Mouse (Mus musculus): ENCODE results near the gene Rpl24. TPM values are rescaled to one million over a fixed set of nuclear protein-coding genes. Genes with fewer than 3 reads are reported as not detected.

The Rpl24 gene
- polyA plus RNA-seq, 1 experiment from 2014 or later, result 411 TPM

DNA sequence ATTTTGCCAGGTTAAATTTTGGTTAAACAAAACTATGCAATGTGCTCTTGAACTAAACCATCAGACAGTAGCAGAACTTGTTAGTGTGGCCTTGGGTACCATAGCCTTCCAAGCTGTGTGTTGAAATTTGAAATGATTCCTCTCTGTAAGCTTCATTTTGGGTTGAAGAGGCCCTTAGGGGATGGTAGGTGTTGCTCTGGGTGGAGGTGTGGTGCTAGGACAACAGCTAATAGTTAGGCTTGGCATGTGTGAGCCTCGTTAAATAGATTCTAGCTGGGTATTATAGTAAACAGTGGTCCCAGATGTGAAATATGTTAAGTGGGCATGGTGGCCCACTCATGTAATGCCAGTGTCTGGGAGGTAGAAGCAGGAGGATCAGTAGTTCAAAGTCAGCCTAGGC is 1.1 kb downstream of the Rpl24 start:
- Histone ChIP-seq H3K9me3 (ENCODE audit: control insufficient read depth, low read length) (no peaks in the 10 kb centered on the region), H3K4me1 (ENCODE audit: control insufficient read depth, insufficient read depth, low read depth, low read length) (peaks cover 11% of the 10 kb centered on the region), H3K36me3 (ENCODE audit: control insufficient read depth, insufficient read depth, low read length) (peaks cover 18% of the 10 kb centered on the region), H3K4me3 (ENCODE audit: low read length) (peak overlapping the region; percentile 61), H3K9ac (ENCODE audit: low read depth, low read length) (peak overlapping the region; percentile 89), H3K27me3 (replicated peaks; ENCODE audit: control insufficient read depth, insufficient read depth, low read length) (no peaks in the 10 kb centered on the region), H3K27ac (ENCODE audit: low read depth, low read length) (no peak overlapping the region), H3K4me2 (ENCODE audit: low read length) (peak overlapping the region; percentile 66)
- no peak for ATAC-seq
- WGBS, result 46% methylated on average over 1 of the region's 1 CpGs

DNA sequence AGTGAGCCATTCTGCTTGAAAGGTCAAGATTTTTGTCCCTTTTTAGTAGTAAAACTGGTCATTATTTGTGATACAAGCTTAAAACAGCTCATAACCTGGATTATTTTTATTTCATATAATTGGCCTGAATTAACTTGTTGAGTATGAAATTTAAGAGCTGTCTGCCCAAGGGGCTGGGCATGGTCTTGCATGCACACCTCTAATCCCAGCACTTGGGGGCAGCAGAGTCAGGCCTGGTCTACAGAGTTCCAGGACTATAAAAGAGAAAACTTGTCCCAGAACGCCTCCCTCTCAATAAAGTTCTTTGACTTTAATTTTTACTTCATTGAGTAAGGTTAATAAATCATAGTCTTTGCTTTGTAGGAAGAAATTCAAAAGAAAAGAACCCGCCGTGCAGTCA is 3.1 kb downstream of the Rpl24 start:
- no peak for ATAC-seq
- Histone ChIP-seq H3K9me3 (ENCODE audit: control insufficient read depth, low read length) (no peaks in the 10 kb centered on the region), H3K4me3 (ENCODE audit: low read length) (no peak overlapping the region), H3K36me3 (ENCODE audit: control insufficient read depth, insufficient read depth, low read length) (peaks cover 18% of the 10 kb centered on the region), H3K4me1 (ENCODE audit: control insufficient read depth, insufficient read depth, low read depth, low read length) (peaks cover 18% of the 10 kb centered on the region), H3K27me3 (replicated peaks; ENCODE audit: control insufficient read depth, insufficient read depth, low read length) (no peaks in the 10 kb centered on the region), H3K4me2 (ENCODE audit: low read length) (no peak overlapping the region), H3K27ac (ENCODE audit: low read depth, low read length) (no peak overlapping the region), H3K9ac (ENCODE audit: low read depth, low read length) (no peak overlapping the region)
- WGBS, result 84% methylated on average over 3 of the region's 3 CpGs

DNA sequence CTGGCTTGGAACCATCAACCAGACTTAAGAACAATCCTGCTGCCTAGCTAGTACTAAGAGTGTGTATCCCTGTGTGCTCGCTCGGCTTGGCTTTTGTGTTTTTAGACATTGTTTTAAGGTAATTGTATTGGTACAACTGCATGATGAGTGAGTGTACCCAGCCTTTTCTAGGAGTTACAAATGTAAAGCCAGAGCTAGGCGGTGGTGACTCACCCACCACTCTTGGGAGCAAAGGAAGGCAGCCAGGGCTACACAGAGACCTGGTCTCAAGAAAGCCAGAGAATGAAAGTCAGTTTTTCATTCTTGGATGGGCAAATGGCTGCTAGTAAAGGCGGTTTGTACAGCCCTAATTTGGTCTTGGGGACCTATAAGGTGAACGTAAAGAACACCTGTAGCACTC is 4.3 kb downstream of the Rpl24 start:
- Histone ChIP-seq H3K27ac (ENCODE audit: low read depth, low read length) (no peak overlapping the region), H3K36me3 (ENCODE audit: control insufficient read depth, insufficient read depth, low read length) (peaks cover 18% of the 10 kb centered on the region), H3K4me2 (ENCODE audit: low read length) (no peak overlapping the region), H3K4me1 (ENCODE audit: control insufficient read depth, insufficient read depth, low read depth, low read length) (peaks cover 23% of the 10 kb centered on the region), H3K9ac (ENCODE audit: low read depth, low read length) (no peak overlapping the region), H3K27me3 (replicated peaks; ENCODE audit: control insufficient read depth, insufficient read depth, low read length) (no peaks in the 10 kb centered on the region), H3K9me3 (ENCODE audit: control insufficient read depth, low read length) (no peaks in the 10 kb centered on the region), H3K4me3 (ENCODE audit: low read length) (no peak overlapping the region)
- ATAC-seq, result no peak
- 93% methylated on average over 5 of the region's 5 CpGs for WGBS

DNA sequence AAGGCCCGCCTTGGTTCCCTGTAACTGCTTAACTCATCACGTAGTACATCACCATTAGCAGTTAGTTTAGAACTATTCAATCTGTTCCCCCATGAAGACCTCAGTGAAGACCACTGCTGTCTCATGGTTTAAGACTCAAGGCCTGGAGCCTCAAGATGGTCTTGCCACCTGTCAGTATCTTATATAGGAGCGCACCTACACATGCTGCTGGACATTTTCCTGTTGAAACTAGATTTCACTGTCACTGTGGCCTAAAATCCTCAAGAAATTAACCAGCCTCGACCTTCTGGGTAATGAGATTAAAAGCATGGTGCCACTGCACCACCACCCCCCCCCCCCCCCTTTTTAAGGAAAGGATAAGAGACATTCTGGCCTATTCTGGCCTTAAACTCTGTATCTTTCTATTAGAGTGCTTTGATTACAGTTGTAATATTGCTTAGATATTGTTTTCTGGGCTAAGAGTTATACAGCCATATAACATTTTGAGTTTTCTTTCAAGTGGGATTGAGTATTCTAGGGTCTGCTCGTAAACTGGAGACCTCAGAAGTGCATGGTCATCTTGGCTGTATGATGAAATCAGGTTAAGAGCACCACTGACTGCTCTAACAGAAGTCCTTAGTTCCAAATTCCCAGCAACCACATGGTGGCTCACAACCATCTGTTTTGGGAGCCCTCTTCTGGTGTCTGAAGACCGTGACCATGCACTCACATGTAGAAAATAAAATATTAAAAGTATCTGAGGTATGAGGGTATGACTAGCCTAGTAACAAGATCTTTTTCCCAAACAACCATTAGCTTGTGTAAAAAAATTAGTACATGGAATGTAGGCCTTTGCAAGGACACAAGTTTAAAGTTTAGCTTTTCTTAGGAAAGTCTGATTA is 5.9 kb downstream of the Rpl24 start:
- H3K4me1 ChIP-seq (ENCODE audit: control insufficient read depth, insufficient read depth, low read depth, low read length), result peaks cover 26% of the 10 kb centered on the region
- no peak overlapping the region for H3K9ac ChIP-seq (ENCODE audit: low read depth, low read length)
- peaks cover 18% of the 10 kb centered on the region for H3K36me3 ChIP-seq (ENCODE audit: control insufficient read depth, insufficient read depth, low read length)
- H3K27me3 ChIP-seq (replicated peaks; ENCODE audit: control insufficient read depth, insufficient read depth, low read length), result no peaks in the 10 kb centered on the region
- H3K27ac ChIP-seq (ENCODE audit: low read depth, low read length), result no peak overlapping the region
- no peaks in the 10 kb centered on the region for H3K9me3 ChIP-seq (ENCODE audit: control insufficient read depth, low read length)
- 77% methylated on average over 6 of the region's 6 CpGs for WGBS
- H3K4me3 ChIP-seq (ENCODE audit: low read length), result no peak overlapping the region
- no peak for ATAC-seq
- no peak overlapping the region for H3K4me2 ChIP-seq (ENCODE audit: low read length)

DNA sequence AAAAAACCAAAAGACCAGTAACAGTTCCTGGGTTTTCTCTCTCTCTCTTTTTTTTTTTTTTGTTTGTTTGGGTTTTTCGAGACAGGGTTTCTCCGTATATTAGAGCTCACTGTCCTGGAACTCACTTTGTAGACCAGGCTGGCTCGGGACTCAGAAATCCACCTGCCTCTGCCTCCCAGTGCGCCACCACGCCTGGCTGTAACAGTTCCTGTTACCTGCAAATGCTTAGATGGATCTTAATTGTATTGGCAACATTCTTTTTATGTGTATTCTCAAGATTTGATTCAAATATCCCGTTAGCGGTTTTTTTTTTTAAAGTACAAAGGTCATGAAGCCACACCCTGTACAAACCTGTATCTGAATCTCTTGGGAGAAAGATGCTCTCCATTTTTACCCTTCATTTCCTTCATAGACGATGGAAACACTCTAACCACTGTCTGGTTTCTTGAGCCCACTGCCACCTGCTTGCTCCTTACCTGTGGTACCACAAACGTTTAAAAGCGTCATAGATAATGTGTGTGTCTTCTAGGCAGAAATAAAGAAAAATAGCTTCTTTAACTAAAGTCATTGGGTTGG is 6.6 kb downstream of the Rpl24 start:
- WGBS, result 56% methylated on average over 10 of the region's 10 CpGs
- Histone ChIP-seq H3K9ac (ENCODE audit: low read depth, low read length) (no peak overlapping the region), H3K9me3 (ENCODE audit: control insufficient read depth, low read length) (no peaks in the 10 kb centered on the region), H3K27ac (ENCODE audit: low read depth, low read length) (peak overlapping the region; percentile 72), H3K4me2 (ENCODE audit: low read length) (peak overlapping the region; percentile 83), H3K27me3 (replicated peaks; ENCODE audit: control insufficient read depth, insufficient read depth, low read length) (no peaks in the 10 kb centered on the region), H3K4me3 (ENCODE audit: low read length) (peak overlapping the region; percentile 99), H3K4me1 (ENCODE audit: control insufficient read depth, insufficient read depth, low read depth, low read length) (peaks cover 21% of the 10 kb centered on the region), H3K36me3 (ENCODE audit: control insufficient read depth, insufficient read depth, low read length) (peaks cover 18% of the 10 kb centered on the region)
- no peak for ATAC-seq

DNA sequence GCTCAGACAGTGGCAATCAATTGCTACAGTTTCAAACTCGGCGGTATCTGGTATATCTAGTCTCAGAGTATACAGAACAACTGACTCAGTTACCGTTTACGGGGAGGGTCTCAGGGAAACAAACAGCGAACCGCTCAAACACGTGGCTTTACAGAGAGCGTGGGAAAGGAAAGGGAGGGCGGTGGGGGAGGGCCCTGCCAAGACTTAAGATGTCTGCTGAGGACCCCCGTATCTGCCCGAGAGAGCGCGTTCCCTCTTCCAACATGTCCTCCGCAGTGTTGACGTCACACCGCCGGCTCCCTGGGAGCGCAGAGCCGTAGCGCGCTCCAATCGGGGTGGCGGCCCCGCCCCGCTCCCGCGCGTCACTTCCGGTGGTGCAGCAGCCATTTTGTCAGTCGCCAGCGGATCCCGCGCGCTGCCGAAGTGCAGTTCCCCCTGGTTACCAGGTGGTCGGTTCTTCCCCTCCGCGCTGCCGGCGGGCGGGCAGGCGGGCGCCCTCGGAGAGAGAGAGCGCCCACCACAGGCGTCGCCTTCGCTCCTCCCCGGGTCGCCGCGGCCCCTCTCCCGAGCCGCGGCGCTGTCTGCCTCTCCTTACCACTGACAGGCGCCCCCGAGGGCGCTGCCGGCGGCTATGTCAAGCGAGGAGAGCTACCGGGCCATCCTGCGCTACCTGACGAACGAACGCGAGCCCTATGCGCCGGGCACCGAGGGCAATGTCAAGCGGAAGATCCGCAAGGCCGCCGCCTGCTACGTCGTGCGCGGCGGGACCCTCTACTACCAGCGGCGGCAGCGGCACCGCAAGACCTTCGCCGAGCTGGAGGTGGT is 7.6 kb downstream of the Rpl24 start, which contains the start of gene Zbtb11:
Gene Zbtb11 (plus strand): TSS at position 453 of the 825 bp plus-strand sequence.
- H3K9ac ChIP-seq (ENCODE audit: low read depth, low read length), result peak within 1 kb of the TSS; percentile 94
- H3K4me3 ChIP-seq (ENCODE audit: low read length), result peak within 1 kb of the TSS; percentile 99
- H3K4me2 ChIP-seq (ENCODE audit: low read length), result peak within 1 kb of the TSS; percentile 87
- peak; percentile 99 for ATAC-seq
- under 1% methylated on average over 74 of the region's 86 CpGs for WGBS
- no peaks in the 10 kb centered on the region for H3K27me3 ChIP-seq (replicated peaks; ENCODE audit: control insufficient read depth, insufficient read depth, low read length)
- no peaks in the 10 kb centered on the region for H3K9me3 ChIP-seq (ENCODE audit: control insufficient read depth, low read length)
- H3K36me3 ChIP-seq (ENCODE audit: control insufficient read depth, insufficient read depth, low read length), result peaks cover 18% of the 10 kb centered on the region
- H3K27ac ChIP-seq (ENCODE audit: low read depth, low read length), result peak within 1 kb of the TSS; percentile 88
- H3K4me1 ChIP-seq (ENCODE audit: control insufficient read depth, insufficient read depth, low read depth, low read length), result peaks cover 18% of the 10 kb centered on the region

- Histone ChIP-seq H3K4me3 (ENCODE audit: low read length) (peak overlapping the region; percentile 99), H3K4me1 (ENCODE audit: control insufficient read depth, insufficient read depth, low read depth, low read length) (peaks cover 16% of the 10 kb centered on the region), H3K9me3 (ENCODE audit: control insufficient read depth, low read length) (no peaks in the 10 kb centered on the region), H3K27me3 (replicated peaks; ENCODE audit: control insufficient read depth, insufficient read depth, low read length) (no peaks in the 10 kb centered on the region), H3K9ac (ENCODE audit: low read depth, low read length) (peak overlapping the region; percentile 94), H3K4me2 (ENCODE audit: low read length) (peak overlapping the region; percentile 87), H3K27ac (ENCODE audit: low read depth, low read length) (peak overlapping the region; percentile 88), H3K36me3 (ENCODE audit: control insufficient read depth, insufficient read depth, low read length) (peaks cover 18% of the 10 kb centered on the region)
- 1% methylated on average over 44 of the region's 55 CpGs for WGBS
- ATAC-seq, result peak; percentile 73
These were observed 8.3 kb downstream of the Rpl24 start for GRCm38 (mm10) chr16:55974256-55974902.

- WGBS, result 6% methylated on average over 14 of the region's 14 CpGs
- Histone ChIP-seq H3K27ac (ENCODE audit: low read depth, low read length) (peak overlapping the region; percentile 88), H3K36me3 (ENCODE audit: control insufficient read depth, insufficient read depth, low read length) (peaks cover 18% of the 10 kb centered on the region), H3K27me3 (replicated peaks; ENCODE audit: control insufficient read depth, insufficient read depth, low read length) (no peaks in the 10 kb centered on the region), H3K9me3 (ENCODE audit: control insufficient read depth, low read length) (no peaks in the 10 kb centered on the region), H3K4me1 (ENCODE audit: control insufficient read depth, insufficient read depth, low read depth, low read length) (peaks cover 16% of the 10 kb centered on the region), H3K4me3 (ENCODE audit: low read length) (peak overlapping the region; percentile 99), H3K4me2 (ENCODE audit: low read length) (peak overlapping the region; percentile 87), H3K9ac (ENCODE audit: low read depth, low read length) (peak overlapping the region; percentile 94)
- no peak for ATAC-seq
These were observed 8.8 kb downstream of the Rpl24 start for GRCm38 (mm10) chr16:55974903-55975285.
